Mouse (Mus musculus): ENCODE measurements at regions not wholly inside any gene's neighbourhood (a gene's known extent, or its start where the extent isn't known, plus 50 kb on each side); places are given as distances from the start of the nearest gene placed in this dataset.

- ATAC-seq (ENCODE audit: low read depth): no peak
- Histone ChIP-seq H3K36me3 (no peaks in the 10 kb centered on the region), H3K4me2 (no peak overlapping the region), H3K4me1 (replicated peaks) (no peaks in the 10 kb centered on the region), H3K9me3 (no peaks in the 10 kb centered on the region), H3K4me3 (no peak overlapping the region), H3K27ac (replicated peaks) (no peak overlapping the region), H3K9ac (no peak overlapping the region), H3K27me3 (no peaks in the 10 kb centered on the region)
- WGBS: 90% methylated on average over 3 of the region's 3 CpGs
Measured at GRCm38 (mm10) chr10:37347661-37348060, 208.9 kb upstream of the Marcks start.

- H3K36me3 ChIP-seq: no peaks in the 10 kb centered on the region
- H3K27ac ChIP-seq (replicated peaks): no peak overlapping the region
- H3K27me3 ChIP-seq: no peaks in the 10 kb centered on the region
- no peak for ATAC-seq (ENCODE audit: low read depth)
- H3K9ac ChIP-seq: no peak overlapping the region
- no peak overlapping the region for H3K4me2 ChIP-seq
- H3K9me3 ChIP-seq: no peaks in the 10 kb centered on the region
- H3K4me1 ChIP-seq (replicated peaks): no peaks in the 10 kb centered on the region
- H3K4me3 ChIP-seq: no peak overlapping the region
Measured at GRCm38 (mm10) chr10:37342675-37343074, 204.0 kb upstream of the Marcks start.

- H3K4me1 ChIP-seq (replicated peaks): no peaks in the 10 kb centered on the region
- H3K9me3 ChIP-seq: no peaks in the 10 kb centered on the region
- no peak overlapping the region for H3K4me3 ChIP-seq
- ATAC-seq (ENCODE audit: low read depth): no peak
- no peak overlapping the region for H3K4me2 ChIP-seq
- no peaks in the 10 kb centered on the region for H3K36me3 ChIP-seq
- H3K27me3 ChIP-seq: no peaks in the 10 kb centered on the region
- H3K27ac ChIP-seq (replicated peaks): no peak overlapping the region
- WGBS: 88% methylated on average over 3 of the region's 3 CpGs
- no peak overlapping the region for H3K9ac ChIP-seq
Measured at GRCm38 (mm10) chr10:37339658-37340057, 200.9 kb upstream of the Marcks start.

GRCm38 (mm10) chr10:37338073-37338912 is 199.6 kb upstream of the Marcks start:
- no peak overlapping the region for H3K4me2 ChIP-seq
- no peaks in the 10 kb centered on the region for H3K4me1 ChIP-seq (replicated peaks)
- no peak overlapping the region for H3K9ac ChIP-seq
- H3K36me3 ChIP-seq: no peaks in the 10 kb centered on the region
- H3K4me3 ChIP-seq: no peak overlapping the region
- H3K27ac ChIP-seq (replicated peaks): no peak overlapping the region
- H3K27me3 ChIP-seq: no peaks in the 10 kb centered on the region
- 50% methylated on average over 4 of the region's 4 CpGs for WGBS
- H3K9me3 ChIP-seq: no peaks in the 10 kb centered on the region
- no peak for ATAC-seq (ENCODE audit: low read depth)

GRCm38 (mm10) chr10:37337172-37337620 is 198.5 kb upstream of the Marcks start:
- 62% methylated on average over 3 of the region's 3 CpGs for WGBS
- H3K9me3 ChIP-seq: no peaks in the 10 kb centered on the region
- no peak for ATAC-seq (ENCODE audit: low read depth)

GRCm38 (mm10) chr10:37335148-37335547 is 196.4 kb upstream of the Marcks start:
- no peak overlapping the region for H3K4me3 ChIP-seq
- no peaks in the 10 kb centered on the region for H3K9me3 ChIP-seq
- H3K27ac ChIP-seq (replicated peaks): no peak overlapping the region
- H3K9ac ChIP-seq: no peak overlapping the region
- no peaks in the 10 kb centered on the region for H3K27me3 ChIP-seq
- 80% methylated on average over 3 of the region's 3 CpGs for WGBS
- H3K36me3 ChIP-seq: no peaks in the 10 kb centered on the region
- no peaks in the 10 kb centered on the region for H3K4me1 ChIP-seq (replicated peaks)
- no peak overlapping the region for H3K4me2 ChIP-seq
- ATAC-seq (ENCODE audit: low read depth): no peak

More at GRCm38 (mm10) chr10:37337172-37337620, 198.5 kb upstream of the Marcks start:
- Histone ChIP-seq H3K4me1 (replicated peaks) (no peaks in the 10 kb centered on the region), H3K4me2 (no peak overlapping the region), H3K9ac (no peak overlapping the region), H3K36me3 (no peaks in the 10 kb centered on the region), H3K27ac (replicated peaks) (no peak overlapping the region), H3K4me3 (no peak overlapping the region), H3K27me3 (no peaks in the 10 kb centered on the region)

- Histone ChIP-seq H3K4me2 (no peak overlapping the region), H3K27ac (replicated peaks) (no peak overlapping the region), H3K4me1 (replicated peaks) (no peaks in the 10 kb centered on the region; the same call in 1 of the 2 replicates), H3K9me3 (no peaks in the 10 kb centered on the region), H3K27me3 (no peaks in the 10 kb centered on the region), H3K36me3 (no peaks in the 10 kb centered on the region), H3K4me3 (no peak overlapping the region), H3K9ac (no peak overlapping the region)
- ATAC-seq (ENCODE audit: low read depth): no peak
- whole genome bisulfite sequencing: 86% methylated on average over 3 of the region's 3 CpGs
Measured at GRCm38 (mm10) chr10:37326168-37326534, 187.4 kb upstream of the Marcks start.

- Histone ChIP-seq H3K9ac (no peak overlapping the region), H3K27ac (replicated peaks) (no peak overlapping the region), H3K4me2 (no peak overlapping the region), H3K4me1 (replicated peaks) (no peaks in the 10 kb centered on the region; the same call in 1 of the 2 replicates), H3K27me3 (no peaks in the 10 kb centered on the region), H3K9me3 (no peaks in the 10 kb centered on the region), H3K36me3 (no peaks in the 10 kb centered on the region), H3K4me3 (no peak overlapping the region)
- ATAC-seq (ENCODE audit: low read depth): no peak
- 74% methylated on average over 6 of the region's 6 CpGs for WGBS
Measured at GRCm38 (mm10) chr10:37325514-37326167, 186.9 kb upstream of the Marcks start.

GRCm38 (mm10) chr10:37323689-37324088 is 185.0 kb upstream of the Marcks start:
- H3K4me2 ChIP-seq: no peak overlapping the region
- H3K9me3 ChIP-seq: no peaks in the 10 kb centered on the region
- no peak overlapping the region for H3K4me3 ChIP-seq
- H3K36me3 ChIP-seq: no peaks in the 10 kb centered on the region
- ATAC-seq (ENCODE audit: low read depth): no peak
- no peak overlapping the region for H3K27ac ChIP-seq (replicated peaks)
- H3K9ac ChIP-seq: no peak overlapping the region
- no peaks in the 10 kb centered on the region; the same call in 1 of the 2 replicates for H3K4me1 ChIP-seq (replicated peaks)
- 72% methylated on average over 1 of the region's 1 CpGs for WGBS
- H3K27me3 ChIP-seq: no peaks in the 10 kb centered on the region

- H3K4me2 ChIP-seq: no peak overlapping the region
- no peak for ATAC-seq (ENCODE audit: low read depth)
- H3K36me3 ChIP-seq: no peaks in the 10 kb centered on the region
- no peak overlapping the region for H3K9ac ChIP-seq
- no peaks in the 10 kb centered on the region; the same call in 1 of the 2 replicates for H3K4me1 ChIP-seq (replicated peaks)
- no peaks in the 10 kb centered on the region for H3K9me3 ChIP-seq
- H3K4me3 ChIP-seq: no peak overlapping the region
- 82% methylated on average over 1 of the region's 1 CpGs for WGBS
- H3K27me3 ChIP-seq: no peaks in the 10 kb centered on the region
- H3K27ac ChIP-seq (replicated peaks): no peak overlapping the region
Measured at GRCm38 (mm10) chr10:37322809-37323208, 184.1 kb upstream of the Marcks start.

- H3K27me3 ChIP-seq: no peaks in the 10 kb centered on the region
- H3K4me2 ChIP-seq: no peak overlapping the region
- no peak overlapping the region for H3K4me3 ChIP-seq
- H3K9ac ChIP-seq: no peak overlapping the region
- WGBS: 91% methylated on average over 5 of the region's 5 CpGs
- ATAC-seq (ENCODE audit: low read depth): no peak
- H3K9me3 ChIP-seq: no peaks in the 10 kb centered on the region
- no peaks in the 10 kb centered on the region for H3K36me3 ChIP-seq
- H3K27ac ChIP-seq (replicated peaks): no peak overlapping the region
- no peaks in the 10 kb centered on the region; the same call in 1 of the 2 replicates for H3K4me1 ChIP-seq (replicated peaks)
Measured at GRCm38 (mm10) chr10:37322310-37322709, 183.6 kb upstream of the Marcks start.

- H3K4me2 ChIP-seq: no peak overlapping the region
- WGBS: 89% methylated on average over 3 of the region's 3 CpGs
- H3K4me3 ChIP-seq: no peak overlapping the region
- no peaks in the 10 kb centered on the region for H3K36me3 ChIP-seq
- no peak overlapping the region for H3K27ac ChIP-seq (replicated peaks)
- no peaks in the 10 kb centered on the region for H3K9me3 ChIP-seq
- no peaks in the 10 kb centered on the region for H3K27me3 ChIP-seq
- ATAC-seq (ENCODE audit: low read depth): no peak
- H3K4me1 ChIP-seq (replicated peaks): no peaks in the 10 kb centered on the region
- H3K9ac ChIP-seq: no peak overlapping the region
Measured at GRCm38 (mm10) chr10:37321171-37321570, 182.5 kb upstream of the Marcks start.
